Mouse (Mus musculus) lung, postnatal 25 days (tissue): ENCODE measurements around the gene Spice1.

Experiments
- DNase-seq: peaks from one replicate; pipeline ENCODE4 v3.0.0; 2022; ENCODE audit warnings: low spot score

Spice1 gene

GRCm38 (mm10) chr16:44365522-44365921 lies 18.6 kb downstream of the Spice1 start:
- no peak for DNase-seq

- no peak for DNase-seq
Measured at GRCm38 (mm10) chr16:44375459-44375858, 28.5 kb downstream of the Spice1 start.

GRCm38 (mm10) chr16:44380006-44380405 lies 33.1 kb downstream of the Spice1 start:
- DNase-seq = no peak

- DNase-seq = no peak
Measured at GRCm38 (mm10) chr16:44381578-44381977, 34.7 kb downstream of the Spice1 start.

- DNase-seq = peak; percentile 8
Measured at GRCm38 (mm10) chr16:44383549-44383948, 36.6 kb downstream of the Spice1 start.

DNA sequence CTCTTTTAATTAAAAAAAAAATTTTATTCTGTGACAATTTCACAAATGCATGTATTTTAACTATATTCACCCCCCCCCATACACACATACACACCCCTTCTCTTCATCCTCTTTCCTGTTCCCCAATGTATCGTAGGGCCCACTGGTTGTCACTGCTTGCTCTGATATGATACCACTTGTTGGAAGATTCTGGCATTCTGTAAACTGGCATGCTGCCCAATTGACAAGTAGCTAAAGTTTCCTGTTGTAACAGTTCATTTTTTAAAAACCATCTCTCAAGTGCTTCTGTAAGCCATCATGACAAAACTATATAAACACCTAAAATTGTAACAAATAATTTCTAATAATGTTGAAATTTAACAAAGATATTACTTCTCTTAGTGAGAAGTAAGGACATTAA lies 37.3 kb downstream of the Spice1 start:
- no peak for DNase-seq

DNA sequence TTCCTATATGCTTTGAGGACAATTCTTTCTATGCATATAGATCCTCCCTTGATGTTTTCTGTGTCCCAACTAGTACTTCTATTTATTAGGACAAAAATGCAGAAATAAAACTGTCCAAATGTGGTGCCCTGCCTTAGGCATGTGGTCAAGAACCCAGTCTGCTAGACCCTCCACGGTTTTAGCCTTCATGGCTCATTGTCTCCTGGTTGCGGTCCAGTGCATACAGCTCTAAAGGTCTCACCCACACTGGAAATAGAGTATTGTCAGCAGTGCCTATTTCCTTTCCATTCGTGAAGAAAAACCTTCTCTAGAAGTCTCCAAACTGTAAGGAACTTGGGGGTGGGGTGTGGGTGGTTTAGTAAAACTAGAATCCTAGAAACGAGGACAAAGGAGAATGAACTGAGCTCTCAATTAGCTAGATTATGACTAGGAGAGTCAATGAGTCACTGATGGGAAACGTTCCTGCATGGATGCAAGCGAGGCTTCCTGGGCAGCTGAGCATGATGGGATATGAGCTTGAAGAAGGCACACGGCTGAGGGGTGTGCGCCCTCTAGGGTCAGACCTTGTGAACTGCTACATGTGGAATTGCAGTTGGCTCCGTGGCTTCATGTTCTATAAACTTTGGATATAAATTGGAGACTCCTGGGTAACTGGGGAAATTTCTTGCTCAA lies 45.1 kb downstream of the Spice1 start:
- DNase-seq = peak; percentile 40

GRCm38 (mm10) chr16:44394577-44395243 lies 47.8 kb downstream of the Spice1 start, which contains the start of gene Cfap44:
Gene Cfap44 (plus strand): TSS chr16:44394796.
- peak; percentile 65 for DNase-seq

DNA sequence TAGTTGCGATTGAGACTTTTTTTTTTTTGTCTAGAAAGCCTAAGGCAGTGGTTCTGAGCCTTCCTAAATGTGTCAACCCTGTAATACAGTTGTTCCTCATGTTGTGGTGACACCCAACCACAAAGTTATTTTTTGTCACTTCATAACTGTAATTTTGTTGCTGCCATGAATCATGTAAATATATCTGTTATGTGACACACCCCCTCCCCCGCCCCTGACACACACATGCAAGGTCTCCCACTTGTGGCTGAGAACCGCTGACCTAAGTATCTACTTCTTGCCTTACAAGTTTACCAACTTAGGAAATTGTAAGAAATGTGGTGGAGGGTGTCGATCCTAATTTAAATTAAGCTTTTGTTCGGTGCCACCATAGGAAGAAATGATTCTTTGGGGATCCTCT lies 58.0 kb downstream of the Spice1 start:
- no peak for DNase-seq

DNA sequence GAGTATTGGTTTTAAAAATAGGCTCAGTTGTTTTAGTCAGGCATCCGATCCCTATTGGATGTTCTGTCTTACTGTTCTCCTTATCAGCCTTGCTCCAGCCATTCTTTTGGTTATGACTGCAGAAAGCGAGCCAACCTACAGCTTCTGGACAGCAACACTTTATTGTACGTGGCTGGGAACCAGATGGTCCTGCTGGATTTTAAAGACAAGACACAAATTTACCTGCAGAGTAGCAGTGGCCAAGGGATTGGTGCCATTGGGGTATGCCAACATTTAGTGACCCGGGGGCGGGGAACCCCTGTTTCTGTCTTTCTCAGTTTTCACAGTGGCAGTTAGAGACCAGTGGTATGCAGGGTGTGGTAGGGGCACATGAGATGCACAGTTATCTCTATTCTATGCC lies 60.3 kb downstream of the Spice1 start:
- no peak for DNase-seq

GRCm38 (mm10) chr16:44408290-44408689 lies 61.4 kb downstream of the Spice1 start:
- DNase-seq = no peak

GRCm38 (mm10) chr16:44410176-44410575 lies 63.3 kb downstream of the Spice1 start:
- no peak for DNase-seq

- peak; percentile 8 for DNase-seq
Measured at GRCm38 (mm10) chr16:44417596-44417995, 70.7 kb downstream of the Spice1 start.

GRCm38 (mm10) chr16:44421735-44422134 lies 74.8 kb downstream of the Spice1 start:
- DNase-seq = no peak

- peak; percentile 7 for DNase-seq
Measured at GRCm38 (mm10) chr16:44423499-44423898, 76.6 kb downstream of the Spice1 start.

DNA sequence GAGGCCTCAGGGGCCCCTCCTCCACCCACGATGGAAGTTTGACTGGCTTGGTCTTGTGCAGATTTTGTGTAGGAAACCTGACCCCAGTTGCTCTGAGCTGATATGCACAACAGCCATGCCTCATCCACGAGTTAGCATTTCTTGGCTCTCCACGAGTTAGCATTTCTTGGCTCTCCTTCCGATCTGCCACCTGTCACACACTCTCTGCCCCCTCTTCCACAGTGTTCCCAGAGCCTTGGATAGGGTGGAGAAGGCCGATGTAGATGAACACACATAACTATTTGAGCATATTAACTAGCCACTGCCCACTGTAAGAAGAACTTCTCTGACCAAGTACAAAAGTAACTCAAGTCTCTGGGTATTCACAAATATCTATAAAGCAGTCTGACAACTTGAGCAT lies 81.5 kb downstream of the Spice1 start:
- no peak for DNase-seq

DNA sequence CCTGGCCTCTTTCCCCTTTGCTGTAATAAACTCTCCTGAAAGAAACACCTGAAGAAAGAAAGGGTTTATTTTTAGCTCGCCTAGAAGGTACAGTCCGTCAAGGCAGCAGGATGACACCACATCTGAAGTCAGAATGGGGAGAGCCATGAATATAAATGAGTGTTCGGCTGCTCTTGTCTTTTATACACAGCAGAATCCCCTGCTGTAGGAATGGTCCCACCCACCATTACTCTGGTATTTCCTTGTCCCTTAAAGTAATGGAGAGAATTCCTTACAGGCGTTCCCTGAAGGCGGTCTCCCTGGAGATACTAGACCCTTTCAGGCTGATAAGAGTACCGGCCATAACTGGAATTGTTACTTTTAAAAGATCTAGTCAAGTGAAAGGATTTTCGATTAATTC lies 83.1 kb downstream of the Spice1 start:
- no peak for DNase-seq

DNA sequence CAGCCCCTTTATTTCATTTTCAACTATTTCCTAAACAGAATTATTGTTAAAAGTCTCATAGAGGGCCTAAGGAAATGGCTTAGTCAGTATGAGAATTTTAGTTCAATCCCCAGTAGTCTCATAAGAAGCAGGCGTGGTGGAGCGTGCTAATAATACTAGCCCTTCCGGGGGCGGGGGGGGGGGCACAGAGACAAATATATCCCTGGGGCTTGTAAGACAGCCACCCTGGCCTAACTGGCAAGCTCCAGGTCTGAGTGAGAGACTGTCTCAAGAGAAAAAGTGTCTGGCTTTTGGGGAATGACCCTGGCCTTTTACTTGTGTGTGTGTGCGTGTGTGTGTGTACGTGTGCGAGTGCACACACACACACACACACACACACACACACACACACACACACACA lies 88.0 kb downstream of the Spice1 start:
- DNase-seq = no peak

GRCm38 (mm10) chr16:44435481-44435880 lies 88.6 kb downstream of the Spice1 start:
- no peak for DNase-seq
